Mouse (Mus musculus) lung, postnatal 0 days (tissue): ENCODE measurements at regions not wholly inside any gene's neighbourhood (a gene's known extent, or its start where the extent isn't known, plus 50 kb on each side); places are given as distances from the start of the nearest gene placed in this dataset.

Source experiments
- CTCF ChIP-seq: IDR thresholded peaks from 2 replicates; pipeline ENCODE4 v1.5.1; 2016; ENCODE audit warnings: antibody characterized with exemption, mild to moderate bottlenecking
- EP300 ChIP-seq: IDR thresholded peaks from 2 replicates; pipeline ENCODE4 v1.6.1; 2016; ENCODE audit warnings: antibody characterized with exemption, mild to moderate bottlenecking, control low read depth

DNA sequence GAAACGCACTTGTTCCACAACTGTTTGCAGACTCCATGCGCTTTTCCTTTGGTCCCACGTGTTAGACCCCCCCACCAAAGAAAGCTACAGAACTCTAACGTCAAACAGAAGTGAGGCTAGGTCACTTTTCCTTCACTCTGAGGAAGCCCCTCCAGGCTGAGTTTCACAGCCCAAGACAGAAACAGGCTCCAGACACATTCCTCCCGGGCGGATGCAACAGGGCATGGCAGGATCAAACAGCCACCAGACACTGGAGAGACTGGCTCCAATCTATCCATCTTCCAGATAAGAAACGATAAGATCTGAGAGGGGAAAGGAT, 97.9 kb downstream of the Tmco5 start:
- no peak for TF ChIP-seq CTCF
- TF ChIP-seq EP300: no peak
